Mouse (Mus musculus) ovary, postnatal 36 days (tissue): Measurements from ENCODE around the gene Fgfr2.

ENCODE experiments used
- DNase-seq: peaks from one replicate; pipeline ENCODE4 v3.0.0; 2022; ENCODE audit warnings: low spot score, mixed read lengths

The Fgfr2 gene

GRCm38 (mm10) chr7:132396661-132397322, 726.4 kb downstream of the Fgfr2 start:
- no peak for DNase-seq

GRCm38 (mm10) chr7:132393582-132394175, 729.5 kb downstream of the Fgfr2 start:
- DNase-seq, result no peak

GRCm38 (mm10) chr7:132393014-132393406, 730.1 kb downstream of the Fgfr2 start:
- no peak for DNase-seq

GRCm38 (mm10) chr7:132392233-132393013, 730.7 kb downstream of the Fgfr2 start:
- no peak for DNase-seq

- no peak for DNase-seq
These were observed 733.7 kb downstream of the Fgfr2 start for GRCm38 (mm10) chr7:132389473-132389872.

GRCm38 (mm10) chr7:132387507-132387906, 735.6 kb downstream of the Fgfr2 start:
- DNase-seq, result no peak

- no peak for DNase-seq
These were observed 736.8 kb downstream of the Fgfr2 start for GRCm38 (mm10) chr7:132386316-132386715.

GRCm38 (mm10) chr7:132385456-132386130, 737.6 kb downstream of the Fgfr2 start:
- DNase-seq, result no peak

- DNase-seq, result no peak
These were observed 738.3 kb downstream of the Fgfr2 start for GRCm38 (mm10) chr7:132384736-132385455.

- no peak for DNase-seq
These were observed 742.4 kb downstream of the Fgfr2 start for GRCm38 (mm10) chr7:132380634-132381336.

GRCm38 (mm10) chr7:132377913-132378312, 745.2 kb downstream of the Fgfr2 start:
- DNase-seq, result no peak

GRCm38 (mm10) chr7:132373594-132374378, 749.4 kb downstream of the Fgfr2 start:
- no peak for DNase-seq

GRCm38 (mm10) chr7:132372752-132373513, 750.2 kb downstream of the Fgfr2 start:
- DNase-seq, result no peak

- DNase-seq, result no peak
These were observed 751.3 kb downstream of the Fgfr2 start for GRCm38 (mm10) chr7:132371832-132372231.

- DNase-seq, result no peak
These were observed 753.4 kb downstream of the Fgfr2 start for GRCm38 (mm10) chr7:132369784-132370183.

- no peak for DNase-seq
These were observed 754.3 kb downstream of the Fgfr2 start for GRCm38 (mm10) chr7:132368859-132369258.

GRCm38 (mm10) chr7:132367344-132367743, 755.8 kb downstream of the Fgfr2 start:
- no peak for DNase-seq

- no peak for DNase-seq
These were observed 757.3 kb downstream of the Fgfr2 start for GRCm38 (mm10) chr7:132365703-132366384.

- no peak for DNase-seq
These were observed 758.0 kb downstream of the Fgfr2 start for GRCm38 (mm10) chr7:132365111-132365510.
